Mouse (Mus musculus) embryo, embryonic 11 days (tissue): ENCODE results near the gene Lypd6b.
A peak's percentile ranks its signal among the peaks of the same experiment; 100 is the strongest.

Experiments used
- DNase-seq: peaks from one replicate; pipeline ENCODE4 v3.0.0-alpha.2; 2015

The Lypd6b gene

DNA sequence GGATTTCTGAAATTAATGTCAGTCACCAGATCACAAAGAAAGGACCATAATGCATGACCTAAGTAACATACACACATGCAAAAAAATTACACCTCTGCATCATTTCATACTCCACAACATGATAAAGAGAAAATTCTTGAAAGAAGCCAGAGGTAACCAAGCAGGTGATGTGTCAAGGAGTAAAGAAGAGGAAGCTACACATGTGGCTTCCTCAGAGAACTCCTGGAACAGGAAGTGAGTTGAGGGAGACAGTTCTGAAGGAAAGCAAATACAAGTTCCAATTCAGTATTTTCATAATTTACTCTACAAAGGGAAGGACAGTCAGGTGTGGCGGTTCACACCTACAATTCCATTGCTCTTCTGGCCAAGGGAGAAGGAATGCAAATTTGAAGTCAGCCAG lies 93.5 kb downstream of the Lypd6b start:
- no peak for DNase-seq

DNA sequence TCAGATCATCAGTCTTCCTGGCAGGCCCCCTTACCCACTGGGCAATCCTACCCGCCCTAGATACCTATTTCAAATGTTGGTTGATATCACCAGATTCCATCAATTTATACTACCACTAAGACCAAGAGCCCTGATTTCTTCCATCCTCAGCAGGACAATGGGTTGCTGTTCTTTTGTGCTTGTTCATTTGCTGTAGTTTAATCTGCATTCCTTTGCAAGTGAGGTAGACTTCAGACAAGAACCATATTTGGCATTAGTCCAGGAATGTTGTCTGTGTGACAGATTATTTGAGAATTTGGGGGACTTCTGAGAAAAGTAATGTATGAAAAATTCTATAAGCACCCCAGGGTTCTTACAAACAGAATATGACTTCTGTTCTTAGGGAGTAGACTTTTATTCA lies 95.0 kb downstream of the Lypd6b start:
- no peak for DNase-seq

DNA sequence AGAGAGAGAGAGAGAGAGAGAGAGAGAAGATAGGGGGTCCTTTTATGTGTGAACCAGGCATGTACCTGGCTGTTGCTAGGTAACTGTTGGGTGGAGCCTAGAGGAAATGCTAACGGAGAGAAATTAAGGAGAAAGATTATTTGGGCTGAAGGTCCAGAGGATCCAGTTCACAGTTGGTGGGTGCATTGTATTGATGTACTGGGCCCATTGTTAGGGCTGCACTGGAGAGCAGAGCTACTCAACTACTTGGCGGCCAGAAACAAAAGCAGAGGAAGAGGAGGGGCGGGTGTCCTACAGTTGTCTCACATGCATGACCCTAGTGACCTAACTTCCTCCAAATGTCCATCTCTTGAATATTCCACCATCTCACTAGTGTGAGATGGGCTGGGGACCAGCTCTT lies 96.5 kb downstream of the Lypd6b start:
- no peak for DNase-seq

GRCm38 (mm10) chr2:49886209-49886608 lies 98.7 kb downstream of the Lypd6b start:
- no peak for DNase-seq

DNA sequence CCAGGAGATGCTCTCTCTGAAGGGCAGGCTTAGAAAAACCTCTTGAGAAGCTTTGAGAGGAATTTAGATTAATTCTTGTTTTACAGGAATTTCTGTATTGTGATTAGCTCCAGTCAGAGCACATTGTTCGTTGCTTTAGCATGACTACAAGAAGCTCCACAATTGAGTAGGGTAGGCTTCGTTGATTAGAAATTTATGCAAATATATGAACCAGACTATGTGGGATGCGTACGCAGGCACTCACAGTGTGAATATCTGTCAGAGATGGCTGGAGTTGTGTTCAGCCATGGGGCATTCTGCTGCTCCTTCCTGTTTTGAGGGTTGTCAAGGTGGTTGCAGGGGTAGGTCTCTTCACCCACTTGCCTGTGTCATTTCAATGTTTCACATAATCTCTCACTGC lies 100.9 kb downstream of the Lypd6b start:
- DNase-seq = no peak

GRCm38 (mm10) chr2:49890727-49891126 lies 103.2 kb downstream of the Lypd6b start:
- DNase-seq = no peak

DNA sequence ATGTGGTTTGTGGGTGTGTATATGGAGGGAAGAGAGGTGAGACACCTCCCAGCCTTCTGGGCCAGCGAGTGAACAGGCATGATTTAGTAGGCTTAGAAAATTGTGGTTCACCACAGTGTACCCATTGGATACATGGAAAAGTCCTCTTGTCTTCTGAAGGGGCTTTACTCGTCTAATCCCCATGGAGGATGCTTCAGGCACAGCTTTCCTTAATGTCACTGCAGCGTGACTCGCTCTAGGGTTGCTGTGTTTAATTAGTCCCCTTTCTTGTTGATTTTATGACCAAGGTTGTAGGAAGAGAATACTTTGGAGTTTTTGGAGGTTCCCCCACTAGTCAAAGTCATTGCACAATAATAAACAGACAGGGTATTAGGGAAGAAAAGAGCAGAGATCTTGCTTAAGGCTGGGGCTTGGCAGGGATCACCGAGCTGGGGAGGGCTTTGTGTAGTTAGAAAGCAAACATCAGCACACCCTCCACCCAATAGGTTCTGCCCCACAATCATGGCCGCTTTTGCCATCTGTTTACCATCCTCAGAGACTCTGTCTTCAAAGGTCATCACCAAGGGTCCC lies 122.4 kb downstream of the Lypd6b start:
- no peak for DNase-seq

DNA sequence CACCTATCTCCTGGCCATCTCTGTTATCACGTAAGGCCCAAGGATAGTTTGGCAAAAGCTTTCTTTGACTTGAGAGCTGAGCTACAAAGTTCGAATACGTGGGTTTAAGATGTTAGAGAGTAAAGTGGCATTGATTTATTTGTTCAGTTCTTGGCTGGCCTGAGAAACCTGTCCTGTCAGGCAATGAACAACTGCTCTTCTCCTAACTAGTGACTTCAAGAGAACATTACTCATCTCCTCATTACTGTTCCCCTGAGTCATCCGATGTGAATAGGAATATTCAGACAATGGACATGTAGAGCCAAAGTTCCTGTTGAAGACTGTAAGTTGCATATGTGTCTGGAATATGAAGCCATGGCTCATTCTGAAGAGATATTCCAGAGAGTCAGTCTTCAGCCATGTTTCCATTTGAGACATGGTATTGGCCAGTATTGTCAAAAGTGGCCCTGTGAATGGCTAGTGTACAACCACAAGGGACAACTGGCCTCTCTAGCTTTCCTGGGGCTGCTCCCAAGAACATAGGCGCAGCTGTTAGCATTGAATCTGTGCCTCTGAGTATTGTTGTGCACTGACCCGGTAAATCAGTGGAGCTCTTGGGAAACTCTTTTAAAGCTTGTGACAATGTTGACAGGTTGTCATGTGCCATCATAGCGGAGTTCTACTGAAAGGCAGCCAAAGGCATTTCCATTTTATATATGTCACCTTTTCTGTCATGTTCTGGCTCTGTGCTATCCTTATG lies 124.0 kb downstream of the Lypd6b start:
- no peak for DNase-seq

- DNase-seq = no peak
Measured at GRCm38 (mm10) chr2:49912261-49912895, 124.9 kb downstream of the Lypd6b start.

DNA sequence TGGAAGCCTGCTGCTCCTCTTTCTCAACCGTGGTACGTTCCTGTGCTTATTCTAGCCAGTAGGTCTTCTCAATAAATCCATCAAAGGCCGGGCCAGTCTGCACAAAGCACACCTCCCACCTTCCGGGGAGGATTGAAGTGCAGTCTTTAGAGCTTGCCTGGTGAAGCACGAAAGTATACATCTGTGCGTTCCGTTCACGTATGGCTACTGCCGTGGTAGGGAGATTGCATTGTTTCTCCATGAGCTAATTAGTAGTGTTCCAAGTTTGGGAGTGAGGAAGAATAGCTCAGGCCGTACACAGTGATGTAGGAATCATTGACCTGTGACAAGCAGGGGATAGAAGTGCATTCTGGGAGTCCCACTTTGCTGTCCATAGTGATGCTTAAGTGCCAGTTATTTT lies 130.0 kb downstream of the Lypd6b start:
- peak; percentile 35 for DNase-seq

- DNase-seq = no peak
Measured at GRCm38 (mm10) chr2:49918132-49918531, 130.6 kb downstream of the Lypd6b start.

GRCm38 (mm10) chr2:49918692-49919091 lies 131.2 kb downstream of the Lypd6b start:
- DNase-seq = no peak

DNA sequence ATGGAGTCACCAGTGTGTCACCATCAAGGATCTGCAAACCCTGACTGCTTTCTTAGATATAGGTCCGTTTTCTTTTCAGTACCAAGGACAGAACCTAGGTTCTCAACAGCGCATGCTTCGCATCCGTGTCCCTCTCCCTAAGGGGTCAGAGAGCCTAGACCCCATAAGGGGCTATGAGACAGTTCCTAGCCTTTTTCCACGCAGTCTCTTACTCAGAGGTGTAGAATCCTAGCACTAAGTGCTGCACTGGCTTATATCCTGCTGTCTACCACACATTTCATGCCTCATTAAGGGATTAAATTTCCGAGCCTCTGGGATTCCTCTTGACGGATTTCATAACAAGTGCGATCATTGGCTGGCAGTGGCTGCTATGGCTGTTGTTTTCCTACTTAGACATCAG lies 134.5 kb downstream of the Lypd6b start:
- DNase-seq = peak; percentile 63

DNA sequence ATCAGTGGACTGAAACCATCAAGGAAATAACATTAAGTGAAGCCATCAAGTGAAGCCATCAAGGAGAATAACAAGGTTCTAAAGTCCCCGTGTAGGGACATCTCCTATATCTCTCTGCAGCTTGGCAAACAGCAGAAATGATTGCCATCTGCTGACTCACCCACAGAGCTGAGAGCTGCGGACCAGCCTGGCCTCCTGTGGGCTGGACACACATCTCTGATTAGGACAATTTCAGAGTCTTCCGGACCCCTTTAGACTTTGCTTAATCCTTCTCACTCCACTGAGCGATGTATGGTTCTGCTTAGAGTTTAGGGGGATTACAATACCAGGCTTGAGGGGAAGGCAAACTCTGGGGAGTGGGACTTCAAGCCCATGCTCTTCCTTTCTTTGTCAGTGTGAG lies 135.3 kb downstream of the Lypd6b start:
- DNase-seq = no peak

DNA sequence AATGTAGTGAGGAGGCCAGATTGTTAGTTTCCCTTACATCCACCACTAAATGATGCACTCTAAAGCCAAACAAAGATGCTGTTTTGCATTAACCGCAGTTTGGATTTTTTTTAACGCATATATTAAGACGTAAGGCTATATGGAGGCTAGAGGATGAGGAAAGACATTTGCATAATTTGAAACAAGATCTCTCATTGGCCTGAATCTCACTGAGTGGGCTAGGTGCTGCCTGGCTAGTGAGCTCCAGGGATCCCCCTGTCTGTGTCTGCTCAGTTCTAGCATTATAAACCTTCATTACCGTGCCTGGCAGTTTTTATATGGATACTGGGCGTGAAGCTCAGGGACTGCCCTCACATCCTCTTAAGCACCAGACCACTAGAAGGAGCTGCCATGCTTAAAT lies 138.7 kb downstream of the Lypd6b start:
- no peak for DNase-seq

GRCm38 (mm10) chr2:49927362-49927761 lies 139.9 kb downstream of the Lypd6b start:
- no peak for DNase-seq

DNA sequence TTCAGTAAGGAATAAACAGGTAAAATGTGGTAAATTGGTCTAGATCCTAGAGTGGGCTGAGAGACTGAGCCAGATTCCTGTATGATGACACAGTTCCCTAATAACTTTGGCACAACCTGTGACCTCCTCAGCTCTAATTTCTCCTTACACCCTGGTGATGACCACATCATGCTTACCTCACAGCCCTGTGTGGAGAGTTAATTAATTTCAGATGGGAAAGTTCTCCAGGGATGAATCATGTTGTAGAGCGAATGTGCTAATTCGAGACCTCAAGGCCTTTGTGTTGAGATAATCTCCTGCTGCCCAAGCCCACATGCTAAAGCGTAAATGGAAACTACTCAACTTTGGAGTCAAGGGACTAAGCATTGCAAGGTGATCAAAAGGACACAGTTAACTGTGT lies 142.4 kb downstream of the Lypd6b start:
- no peak for DNase-seq

- no peak for DNase-seq
Measured at GRCm38 (mm10) chr2:49937621-49938020, 150.1 kb downstream of the Lypd6b start.

DNA sequence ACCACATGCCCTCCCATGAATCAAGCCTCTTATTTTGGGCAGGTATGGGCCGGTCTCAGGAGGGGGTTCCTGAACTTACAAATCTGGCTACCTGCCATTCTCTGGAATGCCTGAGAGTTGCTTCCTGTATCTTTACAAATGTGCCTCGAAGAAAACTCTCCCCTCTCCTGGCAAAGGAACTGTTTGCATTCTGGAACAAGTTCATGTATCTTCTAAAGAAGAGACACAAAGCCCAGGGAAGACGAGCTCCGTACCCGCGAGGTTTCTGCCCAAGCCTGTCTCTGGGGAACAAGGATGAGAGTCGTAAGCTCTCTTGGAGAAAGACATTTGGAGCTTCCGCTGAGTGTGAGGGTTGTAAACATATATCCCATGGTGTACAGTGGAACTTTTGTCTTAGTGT lies 150.8 kb downstream of the Lypd6b start:
- DNase-seq = no peak

GRCm38 (mm10) chr2:49940372-49940771 lies 152.9 kb downstream of the Lypd6b start:
- DNase-seq = no peak

DNA sequence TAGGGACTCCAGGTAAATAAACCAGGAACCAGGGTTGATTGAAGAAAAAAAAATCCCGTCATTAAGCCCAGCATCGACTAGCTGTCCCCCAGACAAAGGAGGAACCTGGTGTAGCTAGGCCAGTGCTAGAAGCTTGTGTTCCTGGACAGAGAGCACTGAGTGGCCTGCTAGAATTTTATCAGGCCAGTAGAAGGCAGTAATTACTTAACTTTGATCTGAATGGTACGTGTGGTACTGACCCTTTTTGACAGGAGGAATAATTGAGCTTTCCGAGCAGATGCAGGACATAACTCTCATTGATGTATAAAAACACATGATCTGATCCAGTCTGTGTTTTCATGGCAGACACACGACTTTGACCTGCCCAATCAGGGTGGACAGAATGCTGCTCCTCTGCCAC lies 154.6 kb downstream of the Lypd6b start:
- no peak for DNase-seq

DNA sequence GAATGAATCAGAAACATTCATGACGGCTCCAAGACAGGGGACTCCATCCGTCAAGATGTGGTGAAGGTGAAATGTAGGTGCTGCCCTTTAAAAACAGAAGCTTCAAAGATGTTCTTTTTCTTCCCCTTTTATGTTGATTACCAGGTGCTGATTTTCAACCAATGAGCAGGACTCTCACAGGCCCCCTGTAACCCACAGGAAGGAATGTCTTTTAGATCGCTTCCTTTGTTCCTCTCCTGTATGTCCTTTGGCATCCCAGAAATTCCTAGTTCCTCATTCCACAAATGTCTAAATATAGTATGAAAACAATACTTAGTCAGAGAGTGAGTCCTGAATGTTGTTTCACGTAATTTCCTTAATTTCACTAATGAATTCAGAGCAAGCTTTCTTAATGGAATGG lies 164.2 kb downstream of the Lypd6b start:
- DNase-seq = no peak

GRCm38 (mm10) chr2:49952632-49953293 lies 165.3 kb downstream of the Lypd6b start:
- no peak for DNase-seq

GRCm38 (mm10) chr2:49957449-49957848 lies 170.0 kb downstream of the Lypd6b start:
- no peak for DNase-seq
